Mouse (Mus musculus) kidney, postnatal 0 days (tissue): ENCODE data around the gene Dcdc2a. TPM values are rescaled to one million over a fixed set of nuclear protein-coding genes. Genes with fewer than 3 reads are reported as not detected.

Experiments used
- ATAC-seq: fragments of 200-750 bp; cut with Nextera tagmentation; replicated peaks from 2 replicates; pipeline ENCODE4 v1.8.0; 2017; ENCODE audit warnings: low read depth, moderate number of reproducible peaks, moderate TSS enrichment, moderate library complexity; ENCODE audit not compliant: low FRiP score
- DNase-seq: peaks from one replicate; pipeline ENCODE4 v3.0.0-alpha.2; 2016; ENCODE audit warnings: low spot score
- H3K27ac ChIP-seq: fragments of 300-500 bp; sonication (generic); 2 replicates; pipeline ENCODE4 v1.5.1; 2014; ENCODE audit warnings: mild to moderate bottlenecking
- H3K27me3 ChIP-seq: fragments of 300-500 bp; sonication (generic); 2 replicates; pipeline ENCODE4 v1.6.1; 2014; ENCODE audit warnings: low read length, mixed read lengths; ENCODE audit not compliant: insufficient read depth
- H3K36me3 ChIP-seq: fragments of 300-500 bp; sonication (generic); 2 replicates; pipeline ENCODE4 v1.6.1; 2014; ENCODE audit warnings: low read length, mixed read lengths; ENCODE audit not compliant: insufficient read depth
- H3K4me1 ChIP-seq: fragments of 300-500 bp; sonication (generic); replicated peaks from 2 replicates; pipeline ENCODE4 v1.6.1; 2014; ENCODE audit warnings: antibody characterized with exemption, low read length, mixed read lengths; ENCODE audit not compliant: insufficient read depth
- H3K4me2 ChIP-seq: fragments of 300-500 bp; sonication (generic); 2 replicates; pipeline ENCODE4 v1.6.1; 2014; ENCODE audit warnings: mild to moderate bottlenecking, low read length, moderate library complexity, mixed read lengths
- H3K4me3 ChIP-seq: fragments of 300-500 bp; sonication (generic); replicated peaks from 2 replicates; pipeline ENCODE4 v1.5.1; 2014; ENCODE audit warnings: low read depth, low read length
- H3K9ac ChIP-seq: fragments of 300-500 bp; sonication (generic); 2 replicates; pipeline ENCODE4 v1.6.1; 2014; ENCODE audit warnings: low read depth, low read length
- H3K9me3 ChIP-seq: fragments of 300-500 bp; sonication (generic); replicated peaks from 2 replicates; pipeline ENCODE4 v1.6.1; 2016; ENCODE audit warnings: low read length, inconsistent platforms, mixed read lengths
- CTCF ChIP-seq: IDR thresholded peaks from 2 replicates; pipeline ENCODE4 v1.5.1; 2016; ENCODE audit warnings: antibody characterized with exemption, low read depth, mild to moderate bottlenecking, moderate library complexity
- WGBS: fragments of 180-500 bp; shearing (Covaris S2); extraction: QIAGEN DNeasy Blood & Tissue Kit; methylation state at CpG from one replicate; pipeline ENCODE4 v1.1.7; 2014; 5-methylcytosine and 5-hydroxymethylcytosine counted together
- polyA plus RNA-seq: library from polyadenylated mRNA; unstranded; fragments of >200 nt; fragmentation: Nextera tagmentation; extraction: Ambion mirVana; gene quantifications from 2 replicates; pipeline ENCODE4 v1.2.1, GENCODE M21; 2015

Gene Dcdc2a
- polyA plus RNA-seq, 1 experiment from 2014 or later, result 73.7 TPM

GRCm38 (mm10) chr13:25190218-25190617 is 134.4 kb downstream of the Dcdc2a start:
- Histone ChIP-seq H3K9ac (no peak overlapping the region), H3K4me1 (no peaks in the 10 kb centered on the region), H3K36me3 (no peaks in the 10 kb centered on the region), H3K27me3 (no peaks in the 10 kb centered on the region), H3K4me3 (no peak overlapping the region), H3K4me2 (no peak overlapping the region), H3K27ac (no peak overlapping the region), H3K9me3 (no peaks in the 10 kb centered on the region)
- ATAC-seq (no peak), DNase-seq (no peak)
- WGBS, result 62% methylated on average over 3 of the region's 3 CpGs
- no peak for TF ChIP-seq CTCF

- no peak overlapping the region for H3K4me2 ChIP-seq
- ATAC-seq (no peak), DNase-seq (no peak)
- no peak overlapping the region for H3K4me3 ChIP-seq
- no peaks in the 10 kb centered on the region for H3K36me3 ChIP-seq
- 90% methylated on average over 10 of the region's 10 CpGs for WGBS
- no peak overlapping the region for H3K27ac ChIP-seq
- H3K9ac ChIP-seq, result no peak overlapping the region
- no peaks in the 10 kb centered on the region for H3K4me1 ChIP-seq
- no peaks in the 10 kb centered on the region for H3K9me3 ChIP-seq
- no peak for TF ChIP-seq CTCF
- H3K27me3 ChIP-seq, result no peaks in the 10 kb centered on the region
Measured at GRCm38 (mm10) chr13:25195706-25196105, 139.9 kb downstream of the Dcdc2a start.

DNA sequence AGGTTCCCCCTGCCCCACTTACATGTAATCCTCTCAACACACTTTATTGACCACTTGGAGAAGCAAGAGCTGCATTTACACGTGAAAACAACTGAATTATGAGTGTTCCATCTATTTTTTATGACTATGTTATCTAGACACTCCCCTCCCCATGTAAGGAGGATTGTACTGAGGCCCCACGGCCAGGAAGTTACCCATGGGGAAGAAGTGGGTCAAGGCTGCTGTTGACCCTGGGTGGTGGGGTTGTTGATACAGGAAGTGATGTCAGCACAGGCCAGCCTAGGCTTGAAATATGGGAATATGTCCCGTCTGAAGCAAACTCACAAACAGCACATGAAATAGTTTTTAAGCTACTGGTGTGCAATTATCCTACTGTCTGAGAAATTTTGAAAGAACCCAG is 144.1 kb downstream of the Dcdc2a start:
- Histone ChIP-seq H3K4me2 (no peak overlapping the region), H3K27ac (no peak overlapping the region), H3K4me3 (no peak overlapping the region), H3K9ac (no peak overlapping the region), H3K9me3 (no peaks in the 10 kb centered on the region), H3K4me1 (no peaks in the 10 kb centered on the region), H3K27me3 (no peaks in the 10 kb centered on the region), H3K36me3 (0 out of 2 replicates have a peak, but pooled peaks cover 4% of the 10 kb centered on the region)
- WGBS, result 42% methylated on average over 3 of the region's 3 CpGs
- ATAC-seq (no peak), DNase-seq (no peak)
- no peak for TF ChIP-seq CTCF

- 82% methylated on average over 5 of the region's 5 CpGs for WGBS
- no peak overlapping the region for H3K4me3 ChIP-seq
- no peak for ATAC-seq
Measured at GRCm38 (mm10) chr13:25206950-25207349, 151.1 kb downstream of the Dcdc2a start.

GRCm38 (mm10) chr13:25218394-25218793 is 162.6 kb downstream of the Dcdc2a start:
- TF ChIP-seq CTCF, result no peak
- WGBS, result 88% methylated on average over 1 of the region's 1 CpGs
- H3K4me1 ChIP-seq, result no peaks in the 10 kb centered on the region; the same call in 1 of the 2 replicates

More at GRCm38 (mm10) chr13:25206950-25207349, 151.1 kb downstream of the Dcdc2a start:
- Histone ChIP-seq H3K27ac (no peak overlapping the region), H3K9me3 (no peaks in the 10 kb centered on the region), H3K9ac (no peak overlapping the region), H3K27me3 (no peaks in the 10 kb centered on the region), H3K4me1 (no peaks in the 10 kb centered on the region), H3K4me2 (no peak overlapping the region), H3K36me3 (0 out of 2 replicates have a peak, but pooled peaks cover 5% of the 10 kb centered on the region)
- no peak for DNase-seq
- TF ChIP-seq CTCF, result no peak

DNA sequence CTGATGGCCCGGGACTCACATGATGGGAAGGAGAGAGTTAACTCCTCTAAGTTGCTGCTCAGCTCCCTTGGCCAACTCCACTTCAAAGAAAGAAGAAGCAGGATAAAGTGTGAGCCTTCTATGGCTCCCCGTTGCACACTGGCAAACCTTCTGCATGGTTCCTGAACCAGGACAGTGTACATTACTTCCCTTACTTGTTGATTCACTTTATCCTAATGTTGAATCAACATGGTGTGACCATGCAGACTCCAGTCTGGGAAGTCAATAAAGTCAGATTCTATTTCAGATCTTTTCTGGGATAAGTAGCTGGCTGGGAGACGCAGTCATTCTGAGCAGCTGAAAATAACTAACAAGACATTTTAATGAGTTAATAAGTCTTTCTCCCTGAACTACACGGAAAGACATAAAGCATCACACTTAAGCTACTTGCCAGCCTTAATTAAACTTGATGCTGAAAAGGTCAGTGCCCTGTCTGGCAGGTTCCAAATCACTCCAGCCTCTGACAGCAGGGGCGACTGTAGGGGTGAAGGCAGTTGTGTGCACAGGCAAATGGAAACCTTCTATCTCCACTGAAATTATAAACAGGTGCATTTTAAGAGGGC is 164.5 kb downstream of the Dcdc2a start:
- Histone ChIP-seq H3K4me1 (no peaks in the 10 kb centered on the region; the same call in 1 of the 2 replicates), H3K4me2 (no peak overlapping the region), H3K27me3 (no peaks in the 10 kb centered on the region), H3K4me3 (no peak overlapping the region), H3K9ac (no peak overlapping the region), H3K36me3 (no peaks in the 10 kb centered on the region), H3K9me3 (no peaks in the 10 kb centered on the region), H3K27ac (no peak overlapping the region)
- ATAC-seq (peak; percentile 82), DNase-seq (peak; percentile 86)
- TF ChIP-seq CTCF, result no peak
- 14% methylated on average over 5 of the region's 5 CpGs for WGBS

More at GRCm38 (mm10) chr13:25218394-25218793, 162.6 kb downstream of the Dcdc2a start:
- no peak for ATAC-seq
- no peak overlapping the region for H3K4me2 ChIP-seq
- H3K27me3 ChIP-seq, result no peaks in the 10 kb centered on the region
- no peak overlapping the region for H3K27ac ChIP-seq
- no peaks in the 10 kb centered on the region for H3K36me3 ChIP-seq
- no peak for DNase-seq
- H3K9ac ChIP-seq, result no peak overlapping the region
- no peaks in the 10 kb centered on the region for H3K9me3 ChIP-seq
- H3K4me3 ChIP-seq, result no peak overlapping the region

DNA sequence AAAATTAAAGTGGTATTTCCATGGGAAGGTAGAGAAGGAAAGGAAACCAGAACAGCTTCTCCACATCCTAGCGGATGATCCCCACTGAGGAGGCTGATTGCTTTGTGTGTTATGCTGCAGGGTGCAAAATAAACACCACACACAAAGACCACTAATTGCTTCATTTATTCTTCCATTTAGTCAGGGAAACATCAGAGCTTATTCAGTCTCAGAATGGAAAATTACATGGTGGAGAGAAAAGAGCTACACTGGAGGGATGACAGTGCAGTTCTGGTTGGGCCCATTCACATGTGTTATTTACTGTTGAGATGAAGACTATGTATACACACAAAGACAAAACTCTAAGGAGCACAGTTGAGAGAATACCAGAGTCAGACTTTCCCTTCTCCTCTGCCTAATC is 196.1 kb downstream of the Dcdc2a start:
- no peaks in the 10 kb centered on the region for H3K36me3 ChIP-seq
- ATAC-seq, result no peak

More for the DNA sequence above, 196.1 kb downstream of the Dcdc2a start:
- no peak overlapping the region for H3K4me3 ChIP-seq
- no peak overlapping the region for H3K4me2 ChIP-seq
- TF ChIP-seq CTCF, result no peak
- WGBS, result 85% methylated on average over 1 of the region's 1 CpGs
- no peaks in the 10 kb centered on the region for H3K9me3 ChIP-seq
- no peak for DNase-seq
- H3K27ac ChIP-seq, result no peak overlapping the region
- no peak overlapping the region for H3K9ac ChIP-seq
- H3K4me1 ChIP-seq, result no peaks in the 10 kb centered on the region
- H3K27me3 ChIP-seq, result no peaks in the 10 kb centered on the region
